Mouse (Mus musculus) heart, adult 2 months (tissue): ENCODE results near the gene Nkap.

Source experiments
- CTCF ChIP-seq: fragments of 200-600 bp; IDR thresholded peaks from 2 replicates; pipeline ENCODE4 v1.8.1; 2022; ENCODE audit warnings: antibody characterized with exemption, mild to moderate bottlenecking, moderate library complexity
- EP300 ChIP-seq: fragments of 200-500 bp; IDR thresholded peaks from 2 replicates; pipeline ENCODE4 v1.6.1; 2011; ENCODE audit warnings: low read depth, low read length, control low read depth; ENCODE audit not compliant: insufficient read depth

GRCm38 (mm10) chrX:37109526-37110192 lies 16.9 kb upstream of the Nkap start:
- TF ChIP-seq CTCF (no peak), EP300 (no peak)
